Mouse (Mus musculus): ENCODE data around the gene She.

The She gene

DNA sequence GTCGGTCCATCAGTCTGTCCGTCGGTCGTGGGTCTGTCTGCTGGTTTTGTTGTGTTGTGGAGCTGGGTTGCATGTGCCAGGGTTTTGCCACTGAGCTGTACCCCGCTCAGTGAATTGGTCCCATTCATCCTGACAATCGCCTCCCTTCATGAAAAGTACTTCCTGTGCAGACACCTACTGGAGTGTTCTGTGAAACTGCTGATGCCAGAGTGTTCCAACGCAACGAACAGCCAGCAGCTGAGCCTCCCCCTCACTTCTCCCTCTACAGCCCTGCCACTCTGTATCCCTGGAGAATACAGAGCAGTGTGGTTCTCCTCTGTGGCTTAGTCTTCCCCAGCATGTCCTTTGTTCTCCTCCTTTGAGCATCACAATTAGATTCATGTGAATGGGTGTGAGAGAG lies 27.7 kb downstream of the She start:
- in situ Hi-C loops (cut with MboI; ENCODE audit: unreplicated experiment in 2 of 2), result loop anchor here (10.0 to 25.0 kb wide), 4 partner anchors 354 to 534 kb away; partner anchors contain the start of genes Adam15 (in 1 of the 2), Efna3 (in 1 of the 2) and Efna4 (in 1 of the 2)

- in situ Hi-C loops (cut with MboI; ENCODE audit: unreplicated experiment in 2 of 2), result loop anchor here (5.0 to 25.0 kb wide), 5 partner anchors 107 to 535 kb away; partner anchors contain the start of genes Adam15 (in 1 of the 2), Efna3 (in 1 of the 2) and Efna4 (in 1 of the 2)
These were observed 28.8 kb downstream of the She start for GRCm38 (mm10) chr3:89859936-89860335.

DNA sequence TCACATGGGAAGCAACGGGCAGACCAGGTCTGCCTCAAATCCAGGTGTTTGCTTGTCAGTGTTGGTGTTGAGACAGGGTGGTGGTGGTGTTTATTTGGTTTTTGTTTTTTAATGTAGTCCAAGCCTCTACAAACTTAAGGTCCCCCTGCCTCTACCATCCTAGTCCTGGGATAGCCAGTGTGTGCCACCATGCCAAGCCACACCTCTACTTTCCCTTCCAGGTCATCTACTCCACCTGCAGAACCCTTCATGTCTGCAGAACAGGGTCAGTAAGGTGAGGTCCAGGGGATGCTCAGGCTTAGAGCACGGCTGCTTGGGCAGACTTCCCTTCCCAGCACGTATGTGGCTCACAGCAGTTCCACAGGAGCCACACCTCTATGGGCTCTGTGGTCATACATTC lies 29.2 kb downstream of the She start:
- in situ Hi-C loops (cut with MboI; ENCODE audit: unreplicated experiment in 2 of 2), result loop anchor here (5.0 to 25.0 kb wide), 3 partner anchors 107 to 523 kb away; partner anchors contain the start of genes Adam15 (in 1 of the 2) and Efna4 (in 1 of the 2)

DNA sequence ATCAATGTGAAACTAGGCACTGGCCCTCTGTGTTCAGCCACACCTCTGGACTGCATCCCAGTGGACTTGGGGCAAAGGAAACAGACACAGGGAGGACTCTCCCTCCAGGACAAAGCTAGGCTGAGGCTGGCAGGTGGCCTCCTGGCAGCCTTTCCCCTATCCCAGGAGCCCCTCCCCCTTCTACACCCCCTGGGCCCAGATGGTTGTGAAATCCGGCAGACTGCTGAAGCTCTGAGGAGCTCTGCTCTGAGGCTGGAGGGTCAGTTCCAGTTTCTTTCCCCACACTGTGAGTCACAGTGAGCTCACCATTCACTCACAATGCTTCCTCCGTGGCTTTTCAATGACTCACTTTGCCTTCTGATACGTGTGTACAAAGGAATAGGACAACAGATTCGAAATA lies 29.9 kb downstream of the She start:
- in situ Hi-C loops (cut with MboI; ENCODE audit: unreplicated experiment in 2 of 2), result loop anchor here (5.0 to 25.0 kb wide), 3 partner anchors 106 to 524 kb away; partner anchors contain the start of genes Adam15 (in 1 of the 2) and Efna4 (in 1 of the 2)

DNA sequence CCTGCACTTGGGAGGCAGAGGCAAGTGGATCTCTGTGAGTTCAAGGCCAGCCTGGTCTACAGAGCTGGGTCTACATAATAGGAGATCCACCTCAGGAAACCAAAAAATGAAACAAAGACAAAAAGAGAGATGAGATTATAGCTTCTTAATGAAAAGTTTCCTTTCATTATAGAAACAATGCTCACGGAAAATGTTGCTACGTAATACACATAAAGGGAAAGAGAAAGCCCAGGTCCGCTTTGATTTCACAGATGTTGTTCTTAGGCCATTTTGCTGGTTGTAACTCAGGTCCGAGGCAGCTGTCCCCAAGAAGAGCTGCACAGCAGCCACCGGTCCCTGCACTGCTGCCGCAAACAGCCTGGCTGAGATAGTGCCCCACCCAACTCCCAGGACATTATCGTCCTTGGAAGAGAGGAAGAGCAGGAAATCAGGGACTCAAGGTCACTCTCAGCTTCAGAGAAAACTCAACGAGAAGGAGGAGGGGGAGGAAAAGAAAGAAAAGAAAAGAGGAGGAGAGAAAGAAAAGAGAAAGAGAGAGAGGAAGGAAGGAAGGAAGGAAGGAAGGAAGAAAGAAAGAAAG lies 31.1 kb downstream of the She start:
- in situ Hi-C loops (cut with MboI; ENCODE audit: unreplicated experiment in 2 of 2), result loop anchor here (5.0 to 25.0 kb wide), 3 partner anchors 105 to 525 kb away; partner anchors contain the start of genes Adam15 (in 1 of the 2) and Efna4 (in 1 of the 2)

- in situ Hi-C loops (cut with MboI; ENCODE audit: unreplicated experiment in 2 of 2), result loop anchor here (5.0 to 25.0 kb wide), 3 partner anchors 104 to 526 kb away; partner anchors contain the start of genes Adam15 (in 1 of the 2) and Efna4 (in 1 of the 2)
These were observed 32.1 kb downstream of the She start for GRCm38 (mm10) chr3:89863276-89863675.

DNA sequence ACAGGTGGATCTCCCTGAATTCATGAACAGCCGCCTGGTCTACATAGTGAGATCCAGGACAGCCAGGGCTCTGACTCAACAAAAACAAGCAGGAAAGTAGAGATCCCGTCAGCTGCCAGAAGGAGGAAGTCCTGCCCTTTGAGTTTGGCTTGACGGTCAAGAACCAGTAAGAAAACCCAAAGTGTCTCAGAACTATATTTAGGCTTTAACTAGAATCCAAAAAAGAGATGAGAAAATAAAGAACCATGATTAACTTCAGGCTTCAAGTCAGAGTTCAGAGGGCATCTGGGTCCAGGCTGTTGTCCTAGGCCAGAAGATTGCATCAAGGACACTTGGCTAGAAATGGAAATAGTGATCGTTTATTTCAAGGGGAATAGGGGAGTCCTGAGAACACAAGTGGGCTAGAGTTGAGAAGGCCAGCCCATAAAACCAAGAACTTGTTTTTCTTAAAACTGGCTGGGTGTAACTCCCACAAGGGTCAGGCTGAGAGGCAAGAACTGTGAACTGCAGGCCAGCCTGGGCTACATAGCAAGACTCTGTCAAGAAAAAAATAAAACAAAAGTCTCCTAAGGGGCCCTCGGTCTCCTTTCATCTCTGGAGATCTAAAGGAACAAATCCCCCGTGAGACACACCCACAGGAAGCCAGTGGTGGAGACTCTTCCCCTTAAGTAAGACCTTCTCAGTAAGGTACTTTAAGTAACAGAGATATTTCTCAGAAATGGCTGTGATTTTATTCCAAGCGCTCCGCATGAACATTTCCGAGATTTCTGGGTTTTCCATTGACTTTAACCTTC lies 32.7 kb downstream of the She start:
- in situ Hi-C loops (cut with MboI; ENCODE audit: unreplicated experiment in 2 of 2), result loop anchor here (5.0 to 25.0 kb wide), 3 partner anchors 103 to 527 kb away; partner anchors contain the start of genes Adam15 (in 1 of the 2) and Efna4 (in 1 of the 2)

DNA sequence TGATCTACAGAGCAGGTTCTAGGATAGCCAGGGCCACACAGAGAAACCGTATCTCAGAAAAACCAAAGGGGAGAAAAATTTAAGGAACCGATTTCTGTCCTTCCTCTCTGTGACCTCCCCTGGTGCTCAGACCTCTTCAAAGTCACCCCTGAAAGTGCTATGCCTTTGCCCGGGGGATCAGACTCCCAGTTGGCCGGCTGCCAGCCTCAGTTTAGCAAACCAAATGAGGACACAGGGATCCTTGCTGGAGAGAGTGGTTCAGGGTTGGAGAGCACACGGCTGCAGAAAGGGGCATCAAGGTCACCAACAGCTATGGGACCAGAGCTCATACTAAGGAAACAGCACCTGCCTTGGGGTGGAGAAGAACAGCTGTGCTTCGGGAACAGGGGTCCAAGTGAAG lies 33.9 kb downstream of the She start:
- in situ Hi-C loops (cut with MboI; ENCODE audit: unreplicated experiment in 2 of 2), result loop anchor here (5.0 to 25.0 kb wide), 4 partner anchors 42 to 528 kb away; partner anchors contain the start of genes Adam15 (in 1 of the 2), Efna4 (in 1 of the 2) and Tpm3 (in 1 of the 2)

- in situ Hi-C loops (cut with MboI; ENCODE audit: unreplicated experiment in 2 of 2), result loop anchor here (5.0 to 25.0 kb wide), 4 partner anchors 42 to 528 kb away; partner anchors contain the start of genes Adam15 (in 1 of the 2), Efna4 (in 1 of the 2) and Tpm3 (in 1 of the 2)
These were observed 34.6 kb downstream of the She start for GRCm38 (mm10) chr3:89865764-89866163.

DNA sequence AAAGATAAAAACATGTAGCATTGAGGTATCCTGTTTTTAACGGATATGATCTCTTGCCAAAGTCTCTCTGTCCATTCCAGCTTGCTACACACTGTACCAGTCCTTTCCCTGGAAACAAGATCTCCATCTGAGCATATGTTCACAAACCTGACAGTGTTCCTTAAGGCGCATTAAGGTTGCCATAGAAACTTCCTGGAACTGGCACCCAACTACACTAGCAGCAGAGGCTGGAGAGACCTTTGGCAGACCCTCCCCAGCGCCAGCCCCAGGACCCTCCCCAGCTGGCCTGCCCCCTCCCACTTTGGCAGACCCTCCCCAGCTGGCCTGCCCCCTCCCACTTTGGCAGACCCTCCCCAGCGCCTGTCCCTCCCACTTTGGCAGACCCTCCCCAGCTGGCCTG lies 36.5 kb downstream of the She start:
- in situ Hi-C loops (cut with MboI; ENCODE audit: unreplicated experiment in 2 of 2), result loop anchor here (5.0 to 25.0 kb wide), 4 partner anchors 40 to 530 kb away; partner anchors contain the start of genes Adam15 (in 1 of the 2), Efna4 (in 1 of the 2) and Tpm3 (in 1 of the 2)

GRCm38 (mm10) chr3:89868357-89868756 lies 37.2 kb downstream of the She start:
- in situ Hi-C loops (cut with MboI; ENCODE audit: unreplicated experiment in 2 of 2), result loop anchor here (5.0 to 25.0 kb wide), 4 partner anchors 39 to 531 kb away; partner anchors contain the start of genes Adam15 (in 1 of the 2), Efna4 (in 1 of the 2) and Tpm3 (in 1 of the 2)

- in situ Hi-C loops (cut with MboI; ENCODE audit: unreplicated experiment in 2 of 2), result loop anchor here (5.0 to 25.0 kb wide), 4 partner anchors 38 to 532 kb away; partner anchors contain the start of genes Adam15 (in 1 of the 2), Efna4 (in 1 of the 2) and Tpm3 (in 1 of the 2)
These were observed 37.8 kb downstream of the She start for GRCm38 (mm10) chr3:89868956-89869355.

- in situ Hi-C loops (cut with MboI; ENCODE audit: unreplicated experiment in 2 of 2), result loop anchor here (5.0 to 25.0 kb wide), 4 partner anchors 38 to 532 kb away; partner anchors contain the start of genes Adam15 (in 1 of the 2), Efna4 (in 1 of the 2) and Tpm3 (in 1 of the 2)
These were observed 38.4 kb downstream of the She start for GRCm38 (mm10) chr3:89869556-89869955.

DNA sequence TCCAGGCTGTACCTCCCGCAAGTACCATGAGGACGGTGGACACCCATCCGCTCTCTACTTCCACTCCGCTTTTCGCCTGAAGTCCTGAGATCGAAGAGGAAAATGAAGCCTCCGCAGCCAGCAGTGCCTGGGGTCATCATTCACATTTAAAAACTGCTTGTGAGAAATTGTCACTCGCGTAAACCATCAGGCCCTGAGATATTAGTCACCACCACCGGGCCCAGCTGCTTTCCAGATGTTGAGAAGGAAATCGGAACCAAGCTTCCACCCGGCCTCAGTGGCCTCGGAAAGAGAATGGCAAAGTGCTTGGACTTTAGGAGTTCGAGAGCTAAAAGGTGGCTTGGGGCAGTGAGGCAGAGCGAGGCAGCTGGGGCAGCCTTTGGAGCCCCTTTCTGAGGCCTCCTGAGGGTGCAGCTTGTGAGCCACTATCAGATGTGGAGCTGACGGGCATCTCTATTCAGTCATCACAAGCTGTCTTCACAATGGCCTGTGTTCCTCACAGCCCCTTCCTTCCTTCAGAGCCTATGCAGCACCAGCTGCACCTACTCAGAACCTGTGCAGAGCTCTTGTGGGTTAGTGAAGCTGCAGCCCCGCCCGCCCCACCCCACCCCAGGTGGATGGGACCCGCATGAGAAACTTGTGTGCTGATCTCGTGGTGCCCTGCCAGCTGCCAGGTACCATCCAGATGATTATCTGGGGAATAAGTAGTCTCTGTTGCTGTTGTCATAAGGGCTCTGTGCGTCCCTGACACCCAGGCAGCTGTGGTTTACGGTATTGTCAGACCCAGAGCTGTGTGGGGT lies 39.5 kb downstream of the She start:
- in situ Hi-C loops (cut with MboI; ENCODE audit: unreplicated experiment in 2 of 2), result loop anchor here in 1 of 2 experiments (25.0 kb wide), 2 partner anchors 383 to 533 kb away; partner anchors contain the start of genes Adam15 and Efna4

DNA sequence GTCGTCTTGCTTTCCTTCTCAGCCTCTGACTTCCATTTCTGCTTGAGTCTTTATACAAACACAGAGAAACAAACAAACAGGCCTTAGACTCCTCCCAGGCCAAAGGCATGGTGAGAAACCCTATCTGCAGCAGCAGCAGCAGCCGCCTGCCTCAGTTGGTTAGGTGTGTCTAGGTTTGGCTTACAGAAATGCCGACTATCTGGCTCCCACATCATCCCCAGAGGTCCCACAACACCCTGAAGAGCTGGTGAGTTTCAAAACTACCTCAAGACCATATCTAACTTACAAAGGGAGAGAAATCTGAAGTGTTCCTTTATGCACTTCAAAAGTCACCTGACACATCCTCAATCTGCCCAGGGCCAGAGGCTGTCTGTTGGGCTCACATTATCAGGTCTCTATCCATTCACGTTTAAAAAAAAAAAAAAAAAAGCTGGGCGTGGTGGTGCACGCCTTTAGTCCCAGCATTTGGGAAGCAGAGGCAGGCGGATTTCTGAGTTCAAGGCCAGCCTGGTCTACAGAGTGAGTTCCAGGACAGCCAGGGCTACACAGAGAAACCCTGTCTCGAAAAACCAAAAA lies 40.3 kb downstream of the She start:
- in situ Hi-C loops (cut with MboI; ENCODE audit: unreplicated experiment in 2 of 2), result loop anchor here in 1 of 2 experiments (25.0 kb wide), 2 partner anchors 384 to 534 kb away; partner anchors contain the start of genes Adam15 and Efna4

- in situ Hi-C loops (cut with MboI; ENCODE audit: unreplicated experiment in 2 of 2), result loop anchor here in 1 of 2 experiments (25.0 kb wide), 2 partner anchors 385 to 535 kb away; partner anchors contain the start of genes Adam15 and Efna4
These were observed 41.0 kb downstream of the She start for GRCm38 (mm10) chr3:89872209-89872608.

DNA sequence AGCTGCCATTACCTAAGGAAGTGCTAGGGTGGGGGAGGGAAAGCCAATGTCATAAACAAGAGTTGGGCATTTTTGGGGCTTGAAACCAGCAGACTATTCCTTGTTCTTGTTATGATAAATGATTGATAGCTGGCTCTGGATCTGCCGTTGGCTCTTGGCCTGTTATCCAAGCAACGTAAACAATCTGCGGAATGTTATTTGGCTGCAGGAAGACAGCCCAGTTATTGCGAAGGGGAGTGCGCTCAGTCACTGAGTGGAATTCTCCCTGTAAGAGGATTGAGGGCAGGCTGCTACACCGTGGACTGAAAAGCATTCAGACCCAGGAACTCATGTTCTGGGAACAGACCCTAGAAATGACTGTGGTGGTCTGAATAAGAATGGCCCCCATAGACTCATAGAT lies 41.5 kb downstream of the She start:
- in situ Hi-C loops (cut with MboI; ENCODE audit: unreplicated experiment in 2 of 2), result loop anchor here in 1 of 2 experiments (25.0 kb wide), 2 partner anchors 385 to 535 kb away; partner anchors contain the start of genes Adam15 and Efna4

DNA sequence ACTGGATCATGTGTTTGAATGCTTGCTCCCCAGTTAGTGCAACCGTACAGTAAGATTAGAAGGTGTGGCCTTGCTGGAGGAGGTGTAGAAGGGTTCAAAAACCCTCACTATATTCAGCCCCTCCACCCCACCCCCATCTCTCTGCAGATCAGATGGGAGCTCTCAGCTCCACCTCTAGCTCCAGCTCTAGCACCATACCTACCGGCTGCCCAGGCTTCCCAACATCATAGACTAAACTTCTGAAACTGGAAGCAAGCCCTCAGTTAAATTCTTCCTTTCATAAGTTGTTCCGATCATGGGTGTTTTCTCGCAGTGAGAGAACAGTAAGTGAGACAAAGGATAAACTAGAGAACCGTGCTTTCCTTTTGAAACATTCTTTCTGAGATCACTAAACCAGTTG lies 42.9 kb downstream of the She start:
- in situ Hi-C loops (cut with MboI; ENCODE audit: unreplicated experiment in 2 of 2), result loop anchor here in 1 of 2 experiments (25.0 kb wide), 2 partner anchors 387 to 537 kb away; partner anchors contain the start of genes Adam15 and Efna4
